Mouse (Mus musculus): Measurements from ENCODE around the gene Stx18. TPM values are rescaled to one million over a fixed set of nuclear protein-coding genes. Genes with fewer than 3 reads are reported as not detected.
A peak's percentile ranks its signal among the peaks of the same experiment; 100 is the strongest.

The Stx18 gene
- polyA plus RNA-seq, 1 experiment from 2014 or later: 34.0 TPM

GRCm38 (mm10) chr5:38016945-38017344 is 21.6 kb upstream of the Stx18 start:
- no peaks in the 10 kb centered on the region for H3K9me3 ChIP-seq (ENCODE audit: control insufficient read depth, low read length)
- H3K36me3 ChIP-seq (ENCODE audit: control insufficient read depth, insufficient read depth, low read length): no peaks in the 10 kb centered on the region
- no peaks in the 10 kb centered on the region for H3K4me1 ChIP-seq (replicated peaks; ENCODE audit: control insufficient read depth, insufficient read depth, low read length)
- no peak overlapping the region for H3K4me3 ChIP-seq (ENCODE audit: low read depth, low read length)
- H3K4me2 ChIP-seq (ENCODE audit: low read length): no peak overlapping the region
- H3K27me3 ChIP-seq (replicated peaks; ENCODE audit: control insufficient read depth, insufficient read depth, low read length): no peaks in the 10 kb centered on the region
- H3K9ac ChIP-seq (ENCODE audit: low read length): no peak overlapping the region
- no peak overlapping the region for H3K27ac ChIP-seq (ENCODE audit: low read depth)
- DNase-seq (ENCODE audit: low spot score) (no peak), ATAC-seq (replicated peaks; ENCODE audit: low FRiP score, low TSS enrichment, low read depth) (no peak)
- WGBS: 79% methylated on average over 3 of the region's 3 CpGs

GRCm38 (mm10) chr5:38027656-38028055 is 10.9 kb upstream of the Stx18 start:
- Histone ChIP-seq H3K9ac (ENCODE audit: low read length) (no peak overlapping the region), H3K27me3 (replicated peaks; ENCODE audit: control insufficient read depth, insufficient read depth, low read length) (no peaks in the 10 kb centered on the region), H3K4me3 (ENCODE audit: low read depth, low read length) (no peak overlapping the region), H3K4me2 (ENCODE audit: low read length) (no peak overlapping the region), H3K9me3 (ENCODE audit: control insufficient read depth, low read length) (no peaks in the 10 kb centered on the region), H3K4me1 (replicated peaks; ENCODE audit: control insufficient read depth, insufficient read depth, low read length) (no peaks in the 10 kb centered on the region), H3K36me3 (ENCODE audit: control insufficient read depth, insufficient read depth, low read length) (no peaks in the 10 kb centered on the region), H3K27ac (ENCODE audit: low read depth) (no peak overlapping the region)
- DNase-seq (ENCODE audit: low spot score) (no peak), ATAC-seq (replicated peaks; ENCODE audit: low FRiP score, low TSS enrichment, low read depth) (no peak)
- WGBS: 87% methylated on average over 5 of the region's 5 CpGs

GRCm38 (mm10) chr5:38038274-38038673 is 268 bp upstream of the Stx18 start:
- no peak overlapping the region for H3K27ac ChIP-seq (ENCODE audit: low read depth)
- WGBS: 19% methylated on average over 9 of the region's 9 CpGs
- peak overlapping the region; percentile 95 for H3K4me3 ChIP-seq (ENCODE audit: low read depth, low read length)
- peak overlapping the region; percentile 86 for H3K4me2 ChIP-seq (ENCODE audit: low read length)
- H3K27me3 ChIP-seq (replicated peaks; ENCODE audit: control insufficient read depth, insufficient read depth, low read length): 0 out of 2 replicates have a peak, but pooled peaks cover under 1% of the 10 kb centered on the region
- H3K4me1 ChIP-seq (replicated peaks; ENCODE audit: control insufficient read depth, insufficient read depth, low read length): 0 out of 2 replicates have a peak, but pooled peaks cover 6% of the 10 kb centered on the region
- 0 out of 2 replicates have a peak, but pooled peaks cover 4% of the 10 kb centered on the region for H3K36me3 ChIP-seq (ENCODE audit: control insufficient read depth, insufficient read depth, low read length)
- DNase-seq (ENCODE audit: low spot score) (peak; percentile 52), ATAC-seq (replicated peaks; ENCODE audit: low FRiP score, low TSS enrichment, low read depth) (no peak)
- peak overlapping the region; percentile 87 for H3K9ac ChIP-seq (ENCODE audit: low read length)
- H3K9me3 ChIP-seq (ENCODE audit: control insufficient read depth, low read length): no peaks in the 10 kb centered on the region

- Histone ChIP-seq H3K36me3 (ENCODE audit: control insufficient read depth, insufficient read depth, low read length) (0 out of 2 replicates have a peak, but pooled peaks cover 4% of the 10 kb centered on the region), H3K9me3 (ENCODE audit: control insufficient read depth, low read length) (no peaks in the 10 kb centered on the region), H3K4me3 (ENCODE audit: low read depth, low read length) (peak overlapping the region; percentile 95), H3K27me3 (replicated peaks; ENCODE audit: control insufficient read depth, insufficient read depth, low read length) (no peaks in the 10 kb centered on the region), H3K4me2 (ENCODE audit: low read length) (peak overlapping the region; percentile 86), H3K27ac (ENCODE audit: low read depth) (no peak overlapping the region), H3K4me1 (replicated peaks; ENCODE audit: control insufficient read depth, insufficient read depth, low read length) (0 out of 2 replicates have a peak, but pooled peaks cover 6% of the 10 kb centered on the region), H3K9ac (ENCODE audit: low read length) (peak overlapping the region; percentile 87)
- ATAC-seq (replicated peaks; ENCODE audit: low FRiP score, low TSS enrichment, low read depth) (no peak), DNase-seq (ENCODE audit: low spot score) (no peak)
- 23% methylated on average over 9 of the region's 9 CpGs for WGBS
Observed at GRCm38 (mm10) chr5:38039796-38040195, 1.3 kb downstream of the Stx18 start.

GRCm38 (mm10) chr5:38044923-38045322 is 6.4 kb downstream of the Stx18 start:
- 67% methylated on average over 2 of the region's 2 CpGs for WGBS
- no peak overlapping the region for H3K4me3 ChIP-seq (ENCODE audit: low read depth, low read length)
- no peaks in the 10 kb centered on the region for H3K27me3 ChIP-seq (replicated peaks; ENCODE audit: control insufficient read depth, insufficient read depth, low read length)
- H3K9ac ChIP-seq (ENCODE audit: low read length): no peak overlapping the region
- no peak for DNase-seq (ENCODE audit: low spot score)
- ATAC-seq (replicated peaks; ENCODE audit: low FRiP score, low TSS enrichment, low read depth): no peak
- no peak overlapping the region for H3K27ac ChIP-seq (ENCODE audit: low read depth)
- 0 out of 2 replicates have a peak, but pooled peaks cover 4% of the 10 kb centered on the region for H3K36me3 ChIP-seq (ENCODE audit: control insufficient read depth, insufficient read depth, low read length)
- H3K4me2 ChIP-seq (ENCODE audit: low read length): no peak overlapping the region
- H3K4me1 ChIP-seq (replicated peaks; ENCODE audit: control insufficient read depth, insufficient read depth, low read length): 0 out of 2 replicates have a peak, but pooled peaks cover 6% of the 10 kb centered on the region
- no peaks in the 10 kb centered on the region for H3K9me3 ChIP-seq (ENCODE audit: control insufficient read depth, low read length)

- H3K4me2 ChIP-seq (ENCODE audit: low read length): no peak overlapping the region
- DNase-seq (ENCODE audit: low spot score) (no peak), ATAC-seq (replicated peaks; ENCODE audit: low FRiP score, low TSS enrichment, low read depth) (no peak)
- no peak overlapping the region for H3K4me3 ChIP-seq (ENCODE audit: low read depth, low read length)
- no peak overlapping the region for H3K9ac ChIP-seq (ENCODE audit: low read length)
- WGBS: 40% methylated on average over 3 of the region's 3 CpGs
- H3K36me3 ChIP-seq (ENCODE audit: control insufficient read depth, insufficient read depth, low read length): no peaks in the 10 kb centered on the region
- no peaks in the 10 kb centered on the region for H3K9me3 ChIP-seq (ENCODE audit: control insufficient read depth, low read length)
- H3K4me1 ChIP-seq (replicated peaks; ENCODE audit: control insufficient read depth, insufficient read depth, low read length): no peaks in the 10 kb centered on the region
- H3K27ac ChIP-seq (ENCODE audit: low read depth): no peak overlapping the region
- no peaks in the 10 kb centered on the region for H3K27me3 ChIP-seq (replicated peaks; ENCODE audit: control insufficient read depth, insufficient read depth, low read length)
Observed at GRCm38 (mm10) chr5:38048177-38048576, 9.6 kb downstream of the Stx18 start.

GRCm38 (mm10) chr5:38061051-38061450 is 22.5 kb downstream of the Stx18 start:
- no peaks in the 10 kb centered on the region for H3K36me3 ChIP-seq (ENCODE audit: control insufficient read depth, insufficient read depth, low read length)
- no peak for ATAC-seq (replicated peaks; ENCODE audit: low FRiP score, low TSS enrichment, low read depth)
- no peaks in the 10 kb centered on the region for H3K9me3 ChIP-seq (ENCODE audit: control insufficient read depth, low read length)
- H3K27ac ChIP-seq (ENCODE audit: low read depth): no peak overlapping the region
- WGBS: 66% methylated on average over 2 of the region's 2 CpGs
- H3K9ac ChIP-seq (ENCODE audit: low read length): no peak overlapping the region
- no peak overlapping the region for H3K4me2 ChIP-seq (ENCODE audit: low read length)
- no peaks in the 10 kb centered on the region for H3K27me3 ChIP-seq (replicated peaks; ENCODE audit: control insufficient read depth, insufficient read depth, low read length)
- no peaks in the 10 kb centered on the region for H3K4me1 ChIP-seq (replicated peaks; ENCODE audit: control insufficient read depth, insufficient read depth, low read length)
- DNase-seq (ENCODE audit: low spot score): no peak
- no peak overlapping the region for H3K4me3 ChIP-seq (ENCODE audit: low read depth, low read length)

- H3K4me1 ChIP-seq (replicated peaks; ENCODE audit: control insufficient read depth, insufficient read depth, low read length): no peaks in the 10 kb centered on the region
- H3K27ac ChIP-seq (ENCODE audit: low read depth): no peak overlapping the region
- H3K36me3 ChIP-seq (ENCODE audit: control insufficient read depth, insufficient read depth, low read length): no peaks in the 10 kb centered on the region
- H3K9ac ChIP-seq (ENCODE audit: low read length): no peak overlapping the region
- no peak overlapping the region for H3K4me2 ChIP-seq (ENCODE audit: low read length)
- H3K4me3 ChIP-seq (ENCODE audit: low read depth, low read length): no peak overlapping the region
- DNase-seq (ENCODE audit: low spot score) (no peak), ATAC-seq (replicated peaks; ENCODE audit: low FRiP score, low TSS enrichment, low read depth) (no peak)
- 29% methylated on average over 5 of the region's 5 CpGs for WGBS
- no peaks in the 10 kb centered on the region for H3K9me3 ChIP-seq (ENCODE audit: control insufficient read depth, low read length)
- no peaks in the 10 kb centered on the region for H3K27me3 ChIP-seq (replicated peaks; ENCODE audit: control insufficient read depth, insufficient read depth, low read length)
Observed at GRCm38 (mm10) chr5:38062709-38063108, 24.2 kb downstream of the Stx18 start.

GRCm38 (mm10) chr5:38063339-38063738 is 24.8 kb downstream of the Stx18 start:
- Histone ChIP-seq H3K27me3 (replicated peaks; ENCODE audit: control insufficient read depth, insufficient read depth, low read length) (no peaks in the 10 kb centered on the region), H3K4me1 (replicated peaks; ENCODE audit: control insufficient read depth, insufficient read depth, low read length) (no peaks in the 10 kb centered on the region), H3K36me3 (ENCODE audit: control insufficient read depth, insufficient read depth, low read length) (no peaks in the 10 kb centered on the region), H3K9me3 (ENCODE audit: control insufficient read depth, low read length) (no peaks in the 10 kb centered on the region), H3K9ac (ENCODE audit: low read length) (no peak overlapping the region), H3K4me3 (ENCODE audit: low read depth, low read length) (no peak overlapping the region), H3K4me2 (ENCODE audit: low read length) (no peak overlapping the region), H3K27ac (ENCODE audit: low read depth) (no peak overlapping the region)
- no peak for DNase-seq (ENCODE audit: low spot score)
- ATAC-seq (replicated peaks; ENCODE audit: low FRiP score, low TSS enrichment, low read depth): no peak
- WGBS: 44% methylated on average over 5 of the region's 5 CpGs

Data from intestine, embryonic 14.5 days (tissue).